Mouse (Mus musculus) fibroblast of lung, adult 2 months (primary cell): Measurements from ENCODE around the gene Icam5.

Source experiments
- DNase-seq: peaks from one replicate; pipeline ENCODE4 v3.0.0-alpha.2; 2011; ENCODE audit warnings: low read depth

Gene Icam5

GRCm38 (mm10) chr9:21014691-21015570 is 16.9 kb upstream of the Icam5 start:
- DNase-seq, result no peak

DNA sequence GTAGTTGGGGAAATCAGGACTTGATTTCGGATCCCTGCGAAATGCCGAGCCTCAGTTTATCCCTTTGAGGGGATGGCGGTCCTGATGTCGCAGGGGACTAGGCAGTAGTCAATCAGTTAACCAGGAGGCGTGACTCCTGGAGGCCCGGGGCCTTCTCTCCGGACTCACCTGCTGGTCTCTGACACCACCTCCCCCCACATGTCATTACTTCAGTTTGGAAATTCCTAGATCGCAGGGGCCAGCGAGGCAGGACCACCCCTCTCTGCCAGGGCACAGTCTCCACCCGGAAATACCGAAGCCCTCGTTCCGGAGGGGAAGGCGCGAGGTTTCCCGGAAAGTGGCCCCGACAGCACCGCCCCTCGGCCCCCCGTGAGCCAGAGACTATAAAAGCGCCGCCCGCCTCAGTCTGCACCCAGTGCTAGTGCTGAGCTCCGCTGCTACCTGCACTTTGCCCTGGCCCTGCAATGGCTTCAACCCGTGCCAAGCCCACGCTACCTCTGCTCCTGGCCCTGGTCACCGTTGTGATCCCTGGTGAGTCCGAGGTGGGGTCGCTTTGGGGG is 16.2 kb upstream of the Icam5 start, which contains the start of gene Icam1:
Icam1 (plus strand) TSS at position 415 of the 560 bp plus-strand sequence.
- DNase-seq, result no peak

GRCm38 (mm10) chr9:21016331-21017176 is 15.3 kb upstream of the Icam5 start:
- no peak for DNase-seq

GRCm38 (mm10) chr9:21017177-21017575 is 14.7 kb upstream of the Icam5 start:
- DNase-seq, result no peak

- DNase-seq, result no peak
These were observed 13.3 kb upstream of the Icam5 start for GRCm38 (mm10) chr9:21018600-21018999.

- DNase-seq, result no peak
These were observed 10.5 kb upstream of the Icam5 start for GRCm38 (mm10) chr9:21021363-21021762.

- no peak for DNase-seq
These were observed 9.6 kb upstream of the Icam5 start for GRCm38 (mm10) chr9:21022288-21022687.

- no peak for DNase-seq
These were observed 9.1 kb upstream of the Icam5 start for GRCm38 (mm10) chr9:21022726-21023125.

GRCm38 (mm10) chr9:21025258-21025810 is 6.5 kb upstream of the Icam5 start:
- DNase-seq, result no peak

DNA sequence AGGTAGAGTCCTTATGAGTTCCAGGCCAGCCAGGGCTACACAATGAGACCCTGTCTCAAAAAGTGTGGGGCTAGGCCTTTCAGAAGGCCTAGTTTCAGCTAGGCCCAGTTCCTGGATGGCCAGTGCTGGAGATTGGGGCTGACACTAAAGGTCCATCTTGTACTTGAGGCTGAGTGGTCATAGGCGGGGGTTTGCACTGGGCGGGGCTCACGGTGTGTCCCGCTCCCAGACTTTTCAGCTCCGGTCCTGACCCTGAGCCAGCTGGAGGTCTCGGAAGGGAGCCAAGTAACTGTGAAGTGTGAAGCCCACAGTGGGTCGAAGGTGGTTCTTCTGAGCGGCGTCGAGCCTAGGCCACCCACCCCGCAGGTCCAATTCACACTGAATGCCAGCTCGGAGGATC is 5.0 kb upstream of the Icam5 start:
- no peak for DNase-seq

GRCm38 (mm10) chr9:21027774-21028290 is 4.0 kb upstream of the Icam5 start:
- no peak for DNase-seq

DNA sequence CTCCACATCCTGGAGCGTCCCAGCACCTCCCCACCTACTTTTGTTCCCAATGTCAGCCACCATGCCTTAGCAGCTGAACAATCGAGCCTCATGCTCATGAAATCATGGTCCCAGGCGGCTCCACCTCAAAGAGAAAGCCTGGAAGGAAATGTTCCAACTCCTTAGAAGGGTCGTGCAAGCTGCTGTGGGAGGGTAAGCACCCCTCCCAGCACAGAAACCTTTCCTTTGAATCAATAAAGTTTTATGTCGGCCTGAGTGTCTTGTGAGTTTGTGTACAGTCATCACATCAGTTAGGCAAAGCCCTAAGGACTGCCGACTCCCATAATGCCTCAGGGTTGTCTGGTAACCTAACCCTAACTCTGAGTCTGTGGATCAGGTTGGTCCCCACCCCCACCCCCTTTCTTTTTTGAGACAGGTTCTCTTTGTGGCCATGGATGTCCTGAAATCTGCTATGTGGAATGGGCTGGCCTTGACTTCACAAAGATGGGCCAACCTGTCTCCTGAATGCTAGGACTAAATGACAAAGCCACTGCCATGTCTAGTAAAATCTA is 3.2 kb upstream of the Icam5 start:
- no peak for DNase-seq

- no peak for DNase-seq
These were observed 2.4 kb upstream of the Icam5 start, which contains the start of gene Icam4 for GRCm38 (mm10) chr9:21029291-21030054. Icam4 (plus strand) TSS chr9:21029373.

DNA sequence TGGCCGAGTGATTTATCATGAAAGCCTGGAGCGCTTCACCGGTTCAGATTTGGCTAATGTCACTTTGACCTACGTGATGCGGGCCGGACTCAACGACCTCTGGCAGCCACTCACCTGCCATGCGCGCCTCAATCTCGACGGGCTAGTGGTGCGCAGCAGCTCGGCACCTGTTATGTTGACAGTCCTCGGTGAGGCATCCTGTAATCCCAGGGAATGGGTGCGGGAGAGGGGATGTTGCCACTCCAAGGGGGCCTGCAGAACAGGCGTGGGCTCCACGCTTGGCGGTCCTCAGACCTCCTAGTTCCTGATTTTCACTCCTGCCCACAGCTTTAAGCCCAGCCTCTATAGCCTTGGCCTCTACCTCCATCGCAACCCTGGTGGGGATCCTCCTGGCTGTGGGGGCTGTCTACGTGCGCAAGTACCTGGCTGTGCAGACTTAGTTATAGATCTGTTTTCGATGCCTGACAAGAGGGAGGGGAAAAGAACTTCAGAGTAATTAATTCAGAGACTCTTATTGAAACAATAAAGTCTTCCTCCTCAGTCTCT is 1.7 kb upstream of the Icam5 start:
- no peak for DNase-seq

DNA sequence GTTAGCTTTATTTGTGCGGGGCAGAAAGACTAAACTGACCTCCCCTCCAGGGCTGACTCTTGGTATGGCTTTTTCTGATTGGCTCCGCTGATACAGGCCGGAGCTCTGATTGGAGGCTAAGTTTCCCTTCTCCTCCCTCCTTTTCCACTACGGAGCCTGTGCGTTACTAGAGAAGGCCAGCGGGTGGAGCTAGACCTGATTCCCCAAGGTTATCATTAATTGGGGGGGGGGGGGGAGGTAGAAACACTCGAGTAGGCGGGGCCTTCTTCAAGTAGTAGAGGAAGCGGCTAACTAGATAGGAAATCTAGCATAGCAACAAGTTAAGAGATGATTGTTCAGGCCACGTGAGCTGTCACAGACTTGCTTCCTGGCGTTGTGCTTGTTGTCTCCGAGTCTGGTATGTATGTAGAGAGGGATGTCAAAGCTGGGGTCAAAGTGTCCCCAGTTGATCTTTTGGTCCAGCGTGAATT is 1.1 kb upstream of the Icam5 start:
- DNase-seq, result peak; percentile 95

DNA sequence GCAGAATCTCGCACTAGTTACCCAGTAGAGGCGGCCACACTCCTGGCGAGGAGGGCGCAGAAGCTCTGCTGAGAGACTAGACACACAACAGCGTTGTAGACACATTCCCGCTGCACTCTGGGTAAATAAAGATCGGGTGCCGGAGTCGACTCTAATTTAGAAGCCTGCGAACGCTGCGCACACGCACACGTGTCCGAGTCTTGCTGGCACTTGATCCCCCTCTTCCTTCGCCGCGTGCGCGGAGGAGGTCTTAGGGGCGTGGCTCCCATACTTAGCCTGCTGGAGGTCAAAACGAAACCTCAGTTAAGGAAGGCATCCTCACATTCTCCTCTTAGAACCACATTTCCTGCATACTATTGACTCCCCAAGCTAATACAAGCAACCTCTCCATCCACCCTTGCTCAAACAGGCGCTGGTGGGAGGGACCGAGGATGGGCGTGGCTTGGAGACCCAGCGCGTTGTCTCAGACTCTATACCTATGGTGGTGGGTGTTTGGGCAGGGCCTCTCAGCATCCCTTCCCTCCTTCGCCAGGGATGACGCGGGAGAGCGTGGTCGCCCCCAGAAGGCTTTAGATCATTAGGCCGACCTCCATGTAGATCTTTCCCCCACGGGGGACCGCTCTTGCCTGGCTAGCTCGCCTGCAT is 500 bp upstream of the Icam5 start:
- peak; percentile 47 for DNase-seq

DNA sequence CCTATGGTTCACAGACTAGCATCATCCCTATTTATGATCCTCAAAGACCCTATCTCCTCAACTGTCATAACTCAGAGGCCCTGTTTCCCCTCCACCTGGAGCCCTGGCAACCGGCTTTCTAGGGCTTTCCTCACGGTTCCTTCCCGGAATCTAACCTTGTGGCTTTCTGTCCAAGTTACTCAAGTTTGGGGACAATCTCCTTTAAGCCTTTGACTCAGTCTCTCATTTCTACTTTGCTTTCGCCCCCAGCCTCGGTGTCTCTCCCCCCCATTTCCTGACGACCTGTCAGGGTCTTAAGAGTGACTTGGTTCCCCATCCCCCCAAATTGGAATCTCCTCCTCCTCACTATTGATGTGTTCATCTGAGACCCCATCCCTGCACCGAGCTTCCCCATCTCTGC is 618 bp downstream of the Icam5 start:
- no peak for DNase-seq

GRCm38 (mm10) chr9:21033136-21033535 is 1.3 kb downstream of the Icam5 start:
- peak; percentile 72 for DNase-seq

- no peak for DNase-seq
These were observed 2.7 kb downstream of the Icam5 start for GRCm38 (mm10) chr9:21034481-21035085.

- DNase-seq, result no peak
These were observed 3.7 kb downstream of the Icam5 start for GRCm38 (mm10) chr9:21035586-21035985.
